Mouse (Mus musculus): ENCODE measurements around the gene Pip5k1b. TPM values are rescaled to one million over a fixed set of nuclear protein-coding genes. Genes with fewer than 3 reads are reported as not detected.

The Pip5k1b gene
- polyA plus RNA-seq, 1 experiment from 2014 or later = 2.5 TPM

- no peaks in the 10 kb centered on the region for H3K27me3 ChIP-seq (ENCODE audit: control insufficient read depth, insufficient read depth, low read length)
- no peak for ATAC-seq (ENCODE audit: insufficient number of reproducible peaks, insufficient read depth, low FRiP score, low read depth)
- no peak overlapping the region for H3K4me3 ChIP-seq (ENCODE audit: low read depth, low read length)
- H3K9me3 ChIP-seq (ENCODE audit: control insufficient read depth, low read depth, low read length) = no peaks in the 10 kb centered on the region
- no peaks in the 10 kb centered on the region for H3K36me3 ChIP-seq (ENCODE audit: control insufficient read depth, insufficient read depth, low read length)
- 58% methylated on average over 8 of the region's 8 CpGs for WGBS
- H3K9ac ChIP-seq (replicated peaks; ENCODE audit: low read depth, low read length) = no peak overlapping the region
- H3K27ac ChIP-seq (ENCODE audit: low read length) = no peak overlapping the region
- no peak overlapping the region for H3K4me2 ChIP-seq (replicated peaks; ENCODE audit: low read depth, low read length)
- no peaks in the 10 kb centered on the region for H3K4me1 ChIP-seq (ENCODE audit: control insufficient read depth, insufficient read depth, low read length)
These were observed 192.9 kb downstream of the Pip5k1b start for GRCm38 (mm10) chr19:24362626-24363321.

GRCm38 (mm10) chr19:24359270-24359669 is 196.4 kb downstream of the Pip5k1b start:
- ATAC-seq (ENCODE audit: insufficient number of reproducible peaks, insufficient read depth, low FRiP score, low read depth) = no peak

GRCm38 (mm10) chr19:24352298-24352959 is 203.2 kb downstream of the Pip5k1b start:
- ATAC-seq (ENCODE audit: insufficient number of reproducible peaks, insufficient read depth, low FRiP score, low read depth) = no peak
- H3K27me3 ChIP-seq (ENCODE audit: control insufficient read depth, insufficient read depth, low read length) = no peaks in the 10 kb centered on the region
- WGBS = 83% methylated on average over 5 of the region's 5 CpGs
- H3K27ac ChIP-seq (ENCODE audit: low read length) = no peak overlapping the region
- H3K4me3 ChIP-seq (ENCODE audit: low read depth, low read length) = no peak overlapping the region
- H3K9ac ChIP-seq (replicated peaks; ENCODE audit: low read depth, low read length) = no peak overlapping the region
- H3K9me3 ChIP-seq (ENCODE audit: control insufficient read depth, low read depth, low read length) = no peaks in the 10 kb centered on the region
- no peak overlapping the region for H3K4me2 ChIP-seq (replicated peaks; ENCODE audit: low read depth, low read length)
- no peaks in the 10 kb centered on the region for H3K36me3 ChIP-seq (ENCODE audit: control insufficient read depth, insufficient read depth, low read length)
- no peaks in the 10 kb centered on the region for H3K4me1 ChIP-seq (ENCODE audit: control insufficient read depth, insufficient read depth, low read length)

More at GRCm38 (mm10) chr19:24359270-24359669, 196.4 kb downstream of the Pip5k1b start:
- 78% methylated on average over 9 of the region's 9 CpGs for WGBS
- Histone ChIP-seq H3K9me3 (ENCODE audit: control insufficient read depth, low read depth, low read length) (no peaks in the 10 kb centered on the region), H3K4me3 (ENCODE audit: low read depth, low read length) (no peak overlapping the region), H3K27ac (ENCODE audit: low read length) (no peak overlapping the region), H3K9ac (replicated peaks; ENCODE audit: low read depth, low read length) (no peak overlapping the region), H3K27me3 (ENCODE audit: control insufficient read depth, insufficient read depth, low read length) (no peaks in the 10 kb centered on the region), H3K4me2 (replicated peaks; ENCODE audit: low read depth, low read length) (no peak overlapping the region), H3K36me3 (ENCODE audit: control insufficient read depth, insufficient read depth, low read length) (no peaks in the 10 kb centered on the region), H3K4me1 (ENCODE audit: control insufficient read depth, insufficient read depth, low read length) (no peaks in the 10 kb centered on the region)

GRCm38 (mm10) chr19:24344501-24344900 is 211.2 kb downstream of the Pip5k1b start:
- Histone ChIP-seq H3K4me2 (replicated peaks; ENCODE audit: low read depth, low read length) (no peak overlapping the region), H3K27ac (ENCODE audit: low read length) (no peak overlapping the region), H3K27me3 (ENCODE audit: control insufficient read depth, insufficient read depth, low read length) (no peaks in the 10 kb centered on the region), H3K4me1 (ENCODE audit: control insufficient read depth, insufficient read depth, low read length) (no peaks in the 10 kb centered on the region), H3K9me3 (ENCODE audit: control insufficient read depth, low read depth, low read length) (no peaks in the 10 kb centered on the region), H3K4me3 (ENCODE audit: low read depth, low read length) (no peak overlapping the region), H3K9ac (replicated peaks; ENCODE audit: low read depth, low read length) (no peak overlapping the region), H3K36me3 (ENCODE audit: control insufficient read depth, insufficient read depth, low read length) (no peaks in the 10 kb centered on the region)
- 91% methylated on average over 8 of the region's 8 CpGs for WGBS
- no peak for ATAC-seq (ENCODE audit: insufficient number of reproducible peaks, insufficient read depth, low FRiP score, low read depth)

GRCm38 (mm10) chr19:24342786-24343185 is 212.9 kb downstream of the Pip5k1b start:
- no peaks in the 10 kb centered on the region for H3K4me1 ChIP-seq (ENCODE audit: control insufficient read depth, insufficient read depth, low read length)
- WGBS = 31% methylated on average over 5 of the region's 5 CpGs
- no peak for ATAC-seq (ENCODE audit: insufficient number of reproducible peaks, insufficient read depth, low FRiP score, low read depth)
- H3K9ac ChIP-seq (replicated peaks; ENCODE audit: low read depth, low read length) = no peak overlapping the region
- H3K9me3 ChIP-seq (ENCODE audit: control insufficient read depth, low read depth, low read length) = no peaks in the 10 kb centered on the region
- H3K4me3 ChIP-seq (ENCODE audit: low read depth, low read length) = no peak overlapping the region
- H3K27me3 ChIP-seq (ENCODE audit: control insufficient read depth, insufficient read depth, low read length) = no peaks in the 10 kb centered on the region
- H3K4me2 ChIP-seq (replicated peaks; ENCODE audit: low read depth, low read length) = no peak overlapping the region
- no peaks in the 10 kb centered on the region for H3K36me3 ChIP-seq (ENCODE audit: control insufficient read depth, insufficient read depth, low read length)
- H3K27ac ChIP-seq (ENCODE audit: low read length) = no peak overlapping the region

- Histone ChIP-seq H3K27me3 (ENCODE audit: control insufficient read depth, insufficient read depth, low read length) (no peaks in the 10 kb centered on the region), H3K4me2 (replicated peaks; ENCODE audit: low read depth, low read length) (no peak overlapping the region), H3K36me3 (ENCODE audit: control insufficient read depth, insufficient read depth, low read length) (no peaks in the 10 kb centered on the region), H3K4me3 (ENCODE audit: low read depth, low read length) (no peak overlapping the region), H3K9me3 (ENCODE audit: control insufficient read depth, low read depth, low read length) (no peaks in the 10 kb centered on the region), H3K4me1 (ENCODE audit: control insufficient read depth, insufficient read depth, low read length) (0 out of 2 replicates have a peak, but pooled peaks cover 3% of the 10 kb centered on the region), H3K9ac (replicated peaks; ENCODE audit: low read depth, low read length) (no peak overlapping the region), H3K27ac (ENCODE audit: low read length) (no peak overlapping the region)
- no peak for ATAC-seq (ENCODE audit: insufficient number of reproducible peaks, insufficient read depth, low FRiP score, low read depth)
- 45% methylated on average over 12 of the region's 12 CpGs for WGBS
These were observed 219.1 kb downstream of the Pip5k1b start for GRCm38 (mm10) chr19:24336370-24337076.

- Histone ChIP-seq H3K9ac (replicated peaks; ENCODE audit: low read depth, low read length) (no peak overlapping the region), H3K27me3 (ENCODE audit: control insufficient read depth, insufficient read depth, low read length) (no peaks in the 10 kb centered on the region), H3K36me3 (ENCODE audit: control insufficient read depth, insufficient read depth, low read length) (no peaks in the 10 kb centered on the region), H3K4me1 (ENCODE audit: control insufficient read depth, insufficient read depth, low read length) (0 out of 2 replicates have a peak, but pooled peaks cover 3% of the 10 kb centered on the region), H3K4me3 (ENCODE audit: low read depth, low read length) (no peak overlapping the region), H3K27ac (ENCODE audit: low read length) (no peak overlapping the region), H3K4me2 (replicated peaks; ENCODE audit: low read depth, low read length) (no peak overlapping the region), H3K9me3 (ENCODE audit: control insufficient read depth, low read depth, low read length) (no peaks in the 10 kb centered on the region)
- no peak for ATAC-seq (ENCODE audit: insufficient number of reproducible peaks, insufficient read depth, low FRiP score, low read depth)
- 47% methylated on average over 4 of the region's 4 CpGs for WGBS
These were observed 219.9 kb downstream of the Pip5k1b start for GRCm38 (mm10) chr19:24335611-24336343.

- 29% methylated on average over 5 of the region's 5 CpGs for WGBS
- no peak overlapping the region for H3K4me3 ChIP-seq (ENCODE audit: low read depth, low read length)
- H3K27ac ChIP-seq (ENCODE audit: low read length) = peak overlapping the region; percentile 50; the same call in 1 of the 2 replicates
- H3K27me3 ChIP-seq (ENCODE audit: control insufficient read depth, insufficient read depth, low read length) = no peaks in the 10 kb centered on the region
- 0 out of 2 replicates have a peak, but pooled peaks cover 3% of the 10 kb centered on the region for H3K4me1 ChIP-seq (ENCODE audit: control insufficient read depth, insufficient read depth, low read length)
- H3K4me2 ChIP-seq (replicated peaks; ENCODE audit: low read depth, low read length) = no peak overlapping the region
- H3K9ac ChIP-seq (replicated peaks; ENCODE audit: low read depth, low read length) = no peak overlapping the region
- no peaks in the 10 kb centered on the region for H3K36me3 ChIP-seq (ENCODE audit: control insufficient read depth, insufficient read depth, low read length)
- no peaks in the 10 kb centered on the region for H3K9me3 ChIP-seq (ENCODE audit: control insufficient read depth, low read depth, low read length)
- peak; percentile 33; the same call in 1 of the 2 replicates for ATAC-seq (ENCODE audit: insufficient number of reproducible peaks, insufficient read depth, low FRiP score, low read depth)
These were observed 222.7 kb downstream of the Pip5k1b start for GRCm38 (mm10) chr19:24332956-24333355.
